Mouse (Mus musculus) frontal cortex, postnatal 25 days (tissue): ENCODE measurements around the gene Tmem150c.
A peak's percentile ranks its signal among the peaks of the same experiment; 100 is the strongest.

Source experiments
- DNase-seq, 2 experiments: peaks; one replicate each; pipeline ENCODE4 v3.0.0; 2022; ENCODE audit warnings: low spot score in 2 of 2

Gene Tmem150c

GRCm38 (mm10) chr5:100096955-100097354, 62.7 kb downstream of the Tmem150c start:
- DNase-seq: no peak

GRCm38 (mm10) chr5:100091602-100092001, 68.0 kb downstream of the Tmem150c start:
- DNase-seq: no peak

GRCm38 (mm10) chr5:100091263-100091594, 68.4 kb downstream of the Tmem150c start:
- DNase-seq: no peak

GRCm38 (mm10) chr5:100090515-100091262, 68.9 kb downstream of the Tmem150c start:
- DNase-seq: no peak

- DNase-seq: no peak
Observed at GRCm38 (mm10) chr5:100085097-100085496, 74.5 kb downstream of the Tmem150c start.

- DNase-seq: no peak
Observed at GRCm38 (mm10) chr5:100083953-100084562, 75.5 kb downstream of the Tmem150c start.

- no peak for DNase-seq
Observed at GRCm38 (mm10) chr5:100082006-100082405, 77.6 kb downstream of the Tmem150c start.

GRCm38 (mm10) chr5:100079931-100080275, 79.7 kb downstream of the Tmem150c start:
- no peak for DNase-seq

- no peak for DNase-seq
Observed at GRCm38 (mm10) chr5:100079040-100079930, 80.3 kb downstream of the Tmem150c start.

- no peak for DNase-seq
Observed at GRCm38 (mm10) chr5:100074571-100074970, 85.0 kb downstream of the Tmem150c start.

GRCm38 (mm10) chr5:100072557-100072956, 87.1 kb downstream of the Tmem150c start:
- no peak for DNase-seq

- DNase-seq: no peak
Observed at GRCm38 (mm10) chr5:100071541-100071940, 88.1 kb downstream of the Tmem150c start.

GRCm38 (mm10) chr5:100070255-100070654, 89.4 kb downstream of the Tmem150c start:
- DNase-seq: peak; percentile 83 to 91

GRCm38 (mm10) chr5:100069526-100069925, 90.1 kb downstream of the Tmem150c start:
- no peak for DNase-seq

GRCm38 (mm10) chr5:100067579-100067978, 92.0 kb downstream of the Tmem150c start:
- DNase-seq: no peak

- DNase-seq: no peak
Observed at GRCm38 (mm10) chr5:100060876-100061275, 98.7 kb downstream of the Tmem150c start.

- DNase-seq: no peak
Observed at GRCm38 (mm10) chr5:100059326-100059725, 100.3 kb downstream of the Tmem150c start.

GRCm38 (mm10) chr5:100058729-100059128, 100.9 kb downstream of the Tmem150c start:
- DNase-seq: no peak

- no peak for DNase-seq
Observed at GRCm38 (mm10) chr5:100057461-100058209, 102.0 kb downstream of the Tmem150c start.

GRCm38 (mm10) chr5:100055866-100056369, 103.7 kb downstream of the Tmem150c start:
- DNase-seq: no peak

- DNase-seq: no peak
Observed at GRCm38 (mm10) chr5:100054807-100055547, 104.6 kb downstream of the Tmem150c start.
